Mouse (Mus musculus) stomach, embryonic 14.5 days (tissue): Measurements from ENCODE around the gene Arl15. TPM values are rescaled to one million over a fixed set of nuclear protein-coding genes. Genes with fewer than 3 reads are reported as not detected.

Source experiments
- ATAC-seq: fragments of 200-750 bp; cut with Nextera tagmentation; 2 replicates; pipeline ENCODE4 v1.8.0; 2017; ENCODE audit warnings: low read depth, moderate TSS enrichment; ENCODE audit not compliant: insufficient number of reproducible peaks, insufficient read depth, low FRiP score
- H3K27ac ChIP-seq: fragments of 300-500 bp; sonication (generic); 2 replicates; pipeline ENCODE4 v1.5.1; 2014; ENCODE audit warnings: mild to moderate bottlenecking, low read length, moderate library complexity, mixed read lengths
- H3K27me3 ChIP-seq: fragments of 300-500 bp; sonication (generic); 2 replicates; pipeline ENCODE4 v1.6.1; 2014; ENCODE audit warnings: low read length, control low read depth, mixed read lengths; ENCODE audit not compliant: control insufficient read depth, insufficient read depth
- H3K36me3 ChIP-seq: fragments of 300-500 bp; sonication (generic); 2 replicates; pipeline ENCODE4 v1.6.1; 2014; ENCODE audit warnings: mild to moderate bottlenecking, control low read depth, low read length, moderate library complexity, mixed read lengths; ENCODE audit not compliant: control insufficient read depth, insufficient read depth
- H3K4me1 ChIP-seq: fragments of 300-500 bp; sonication (generic); 2 replicates; pipeline ENCODE4 v1.6.1; 2014; ENCODE audit warnings: low read length, control low read depth, mixed read lengths; ENCODE audit not compliant: control insufficient read depth, insufficient read depth
- H3K4me2 ChIP-seq: fragments of 300-500 bp; sonication (generic); replicated peaks from 2 replicates; pipeline ENCODE4 v1.6.1; 2014; ENCODE audit warnings: low read depth, low read length, control low read depth
- H3K4me3 ChIP-seq: fragments of 300-500 bp; sonication (generic); 2 replicates; pipeline ENCODE4 v1.5.1; 2014; ENCODE audit warnings: low read depth, low read length, control low read depth
- H3K9ac ChIP-seq: fragments of 300-500 bp; sonication (generic); replicated peaks from 2 replicates; pipeline ENCODE4 v1.6.1; 2014; ENCODE audit warnings: low read depth, mild to moderate bottlenecking, control low read depth, low read length, moderate library complexity, mixed read lengths
- H3K9me3 ChIP-seq: fragments of 300-500 bp; sonication (generic); 2 replicates; pipeline ENCODE4 v1.6.1; 2016; ENCODE audit warnings: low read depth, low read length, control low read depth; ENCODE audit not compliant: control insufficient read depth
- WGBS: fragments of 180-500 bp; shearing (Covaris S2); extraction: QIAGEN DNeasy Blood & Tissue Kit; methylation state at CpG from one replicate; pipeline ENCODE4 v1.1.7; 2014; 5-methylcytosine and 5-hydroxymethylcytosine counted together
- polyA plus RNA-seq: library from polyadenylated mRNA; unstranded; fragments of >200 nt; fragmentation: Nextera tagmentation; extraction: Ambion mirVana; gene quantifications from 2 replicates; pipeline ENCODE4 v1.2.1, GENCODE M21; 2014

The Arl15 gene
- polyA plus RNA-seq, 1 experiment from 2014 or later = 12.0 TPM

DNA sequence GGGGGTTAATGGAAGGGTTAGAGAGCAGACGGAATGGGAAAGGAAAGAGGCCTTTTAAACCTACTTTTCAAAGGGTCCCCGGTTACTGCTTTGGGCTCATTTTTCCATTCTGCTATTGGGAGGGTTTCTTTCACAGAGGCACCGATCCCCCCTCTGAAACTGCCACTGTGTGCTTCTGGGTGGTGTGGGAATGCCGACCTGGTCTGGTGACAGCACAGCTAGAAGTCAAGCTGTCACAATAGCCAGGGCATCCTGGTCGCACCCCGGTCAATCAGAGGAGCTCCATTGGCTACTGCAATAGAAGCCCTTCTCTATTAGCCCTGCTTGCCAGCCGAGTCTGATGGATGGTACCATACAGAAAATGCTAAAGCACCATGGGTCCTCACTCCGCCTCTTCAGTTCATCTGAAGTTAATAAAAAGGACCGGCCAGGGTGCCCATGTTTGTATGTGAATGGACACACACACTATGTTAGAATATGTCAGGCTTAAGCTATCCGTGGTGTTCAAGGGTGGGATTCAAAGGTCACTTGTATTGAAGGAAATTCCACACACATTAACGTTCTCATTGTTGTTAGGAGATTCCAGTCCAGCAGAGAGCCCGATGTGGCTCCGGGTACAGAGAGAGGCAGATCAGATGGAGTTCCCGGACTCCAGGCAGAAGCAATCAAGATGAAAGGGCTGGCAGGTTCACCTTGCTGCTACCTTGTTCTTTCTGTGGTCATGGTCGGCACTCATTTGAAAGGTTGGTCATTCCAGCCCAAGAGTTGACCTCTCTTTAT lies 258.3 kb downstream of the Arl15 start:
- Histone ChIP-seq H3K4me3 (no peak overlapping the region), H3K9ac (no peak overlapping the region), H3K27me3 (no peaks in the 10 kb centered on the region), H3K27ac (no peak overlapping the region), H3K4me1 (no peaks in the 10 kb centered on the region), H3K9me3 (no peaks in the 10 kb centered on the region), H3K4me2 (no peak overlapping the region), H3K36me3 (no peaks in the 10 kb centered on the region)
- no peak for ATAC-seq
- WGBS = 59% methylated on average over 15 of the region's 15 CpGs

- H3K4me3 ChIP-seq = no peak overlapping the region
- no peaks in the 10 kb centered on the region for H3K9me3 ChIP-seq
- H3K4me1 ChIP-seq = no peaks in the 10 kb centered on the region
- no peak overlapping the region for H3K4me2 ChIP-seq
- no peak overlapping the region for H3K9ac ChIP-seq
- no peaks in the 10 kb centered on the region for H3K36me3 ChIP-seq
- no peak for ATAC-seq
- H3K27ac ChIP-seq = no peak overlapping the region
- H3K27me3 ChIP-seq = no peaks in the 10 kb centered on the region
- 95% methylated on average over 2 of the region's 2 CpGs for WGBS
These were observed 259.0 kb downstream of the Arl15 start for GRCm38 (mm10) chr13:114053261-114053660.

DNA sequence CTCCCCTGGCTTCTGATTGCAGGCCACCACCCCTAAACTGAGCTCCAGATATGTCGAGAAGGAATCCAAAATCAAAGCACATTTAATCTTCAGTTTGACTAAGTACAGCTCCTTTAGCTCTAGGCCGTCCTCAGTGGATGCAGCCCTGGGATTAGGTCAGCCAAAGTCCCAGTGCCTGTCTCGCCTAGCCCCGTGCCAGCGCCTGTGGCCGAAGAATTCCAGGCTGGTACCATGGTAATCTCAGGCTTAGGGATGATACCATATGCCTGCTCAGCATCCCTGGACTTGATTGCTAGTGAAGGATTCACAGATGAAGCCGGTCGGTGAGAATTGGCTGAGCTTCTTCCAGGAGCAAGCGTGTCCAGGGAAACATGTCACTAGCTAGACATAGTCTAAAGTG lies 261.4 kb downstream of the Arl15 start:
- Histone ChIP-seq H3K27me3 (no peaks in the 10 kb centered on the region), H3K36me3 (no peaks in the 10 kb centered on the region), H3K9ac (no peak overlapping the region), H3K9me3 (no peaks in the 10 kb centered on the region), H3K27ac (no peak overlapping the region), H3K4me3 (no peak overlapping the region), H3K4me2 (no peak overlapping the region), H3K4me1 (no peaks in the 10 kb centered on the region)
- no peak for ATAC-seq
- WGBS = 80% methylated on average over 9 of the region's 9 CpGs

DNA sequence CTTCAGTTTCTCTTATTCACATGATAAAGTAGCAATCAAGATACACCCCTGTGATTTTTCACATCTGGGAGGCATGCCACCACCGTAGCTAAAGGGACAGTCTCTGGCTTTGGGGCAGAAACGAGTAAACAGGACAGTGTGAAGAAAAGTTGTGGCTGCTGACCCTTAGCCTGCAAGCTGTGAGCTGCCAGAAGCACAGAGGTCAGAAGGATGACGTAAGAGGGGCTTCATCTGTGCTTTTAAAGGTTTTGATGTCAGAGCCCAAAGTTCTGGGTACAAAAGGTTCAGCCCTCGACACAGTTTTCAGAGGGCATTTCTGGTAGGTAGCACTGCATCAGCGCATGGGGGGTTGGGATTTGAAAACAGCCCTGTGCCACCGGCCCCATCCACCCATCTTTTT lies 266.0 kb downstream of the Arl15 start:
- H3K27me3 ChIP-seq = no peaks in the 10 kb centered on the region
- H3K27ac ChIP-seq = no peak overlapping the region
- H3K4me1 ChIP-seq = no peaks in the 10 kb centered on the region
- H3K9ac ChIP-seq = no peak overlapping the region
- no peak overlapping the region for H3K4me2 ChIP-seq
- H3K9me3 ChIP-seq = no peaks in the 10 kb centered on the region
- no peak for ATAC-seq
- H3K36me3 ChIP-seq = no peaks in the 10 kb centered on the region
- WGBS = 65% methylated on average over 6 of the region's 6 CpGs
- no peak overlapping the region for H3K4me3 ChIP-seq

DNA sequence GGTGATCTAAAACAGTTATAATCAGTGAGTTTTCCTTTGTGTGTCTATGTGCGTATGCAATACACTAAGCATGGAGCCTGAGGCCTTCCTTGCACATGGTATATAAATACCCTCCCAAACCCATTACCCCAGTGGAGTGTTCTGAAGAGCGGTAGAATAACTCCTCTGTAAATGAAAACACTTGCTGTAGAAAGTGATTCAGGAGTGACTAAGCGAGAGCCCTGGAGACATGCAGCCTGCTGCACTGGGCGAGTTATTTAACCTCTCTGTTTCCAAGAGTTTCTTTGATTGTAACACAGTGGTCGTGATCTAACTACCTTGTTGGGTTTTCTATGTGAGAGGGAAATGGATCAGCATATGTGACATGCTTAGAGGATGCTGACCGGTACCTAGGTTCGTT lies 266.9 kb downstream of the Arl15 start:
- no peaks in the 10 kb centered on the region for H3K9me3 ChIP-seq
- ATAC-seq = no peak
- no peaks in the 10 kb centered on the region for H3K4me1 ChIP-seq
- no peak overlapping the region for H3K27ac ChIP-seq
- WGBS = 90% methylated on average over 7 of the region's 7 CpGs
- H3K36me3 ChIP-seq = no peaks in the 10 kb centered on the region
- no peak overlapping the region for H3K4me3 ChIP-seq
- no peak overlapping the region for H3K9ac ChIP-seq
- no peaks in the 10 kb centered on the region for H3K27me3 ChIP-seq
- no peak overlapping the region for H3K4me2 ChIP-seq

DNA sequence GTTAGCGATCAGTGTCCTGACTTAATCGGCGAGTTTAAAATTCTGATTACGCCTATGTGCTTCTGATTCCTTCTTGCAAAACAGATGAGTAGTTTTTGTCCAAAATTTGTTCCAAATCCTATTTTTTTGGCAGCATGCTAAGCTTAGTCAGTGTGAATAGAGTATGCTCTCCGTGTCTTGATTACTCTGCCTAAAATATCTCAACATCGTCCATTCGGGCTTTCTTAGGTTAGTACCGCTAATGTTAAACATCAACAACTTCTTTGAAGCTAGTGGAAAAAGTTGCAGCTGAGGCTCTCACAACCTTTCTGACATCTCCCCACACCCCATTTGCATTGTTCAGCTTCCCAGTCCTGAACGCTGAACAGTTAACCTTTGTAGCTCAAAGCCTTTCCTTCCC lies 269.8 kb downstream of the Arl15 start:
- H3K9ac ChIP-seq = no peak overlapping the region
- no peaks in the 10 kb centered on the region for H3K27me3 ChIP-seq
- ATAC-seq = no peak
- H3K4me3 ChIP-seq = no peak overlapping the region
- H3K4me1 ChIP-seq = no peaks in the 10 kb centered on the region
- WGBS = 81% methylated on average over 9 of the region's 9 CpGs
- H3K36me3 ChIP-seq = no peaks in the 10 kb centered on the region
- H3K9me3 ChIP-seq = no peaks in the 10 kb centered on the region
- no peak overlapping the region for H3K4me2 ChIP-seq
- H3K27ac ChIP-seq = no peak overlapping the region

DNA sequence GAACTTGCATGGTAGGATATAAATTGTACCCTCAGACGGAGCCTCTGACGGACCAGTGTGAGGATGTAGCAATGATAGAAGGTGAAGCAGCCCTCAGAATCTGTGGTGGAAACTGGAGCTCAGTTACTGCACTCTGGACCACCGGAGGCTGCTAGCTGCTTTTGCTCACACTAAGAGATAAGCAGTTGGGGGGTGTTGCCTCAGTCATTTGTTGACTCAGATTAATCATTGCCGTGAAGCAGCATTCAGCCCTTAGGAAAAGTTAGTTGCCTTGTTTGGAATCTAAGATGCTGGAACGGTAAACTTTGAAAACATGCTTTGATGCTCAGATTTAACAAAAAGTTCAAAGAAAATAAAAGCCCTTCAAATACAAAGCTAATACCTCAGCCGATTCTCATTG lies 270.7 kb downstream of the Arl15 start:
- Histone ChIP-seq H3K27me3 (no peaks in the 10 kb centered on the region), H3K9me3 (no peaks in the 10 kb centered on the region), H3K36me3 (no peaks in the 10 kb centered on the region), H3K4me1 (no peaks in the 10 kb centered on the region), H3K27ac (no peak overlapping the region), H3K4me2 (no peak overlapping the region), H3K4me3 (no peak overlapping the region), H3K9ac (no peak overlapping the region)
- WGBS = 45% methylated on average over 6 of the region's 6 CpGs
- no peak for ATAC-seq

DNA sequence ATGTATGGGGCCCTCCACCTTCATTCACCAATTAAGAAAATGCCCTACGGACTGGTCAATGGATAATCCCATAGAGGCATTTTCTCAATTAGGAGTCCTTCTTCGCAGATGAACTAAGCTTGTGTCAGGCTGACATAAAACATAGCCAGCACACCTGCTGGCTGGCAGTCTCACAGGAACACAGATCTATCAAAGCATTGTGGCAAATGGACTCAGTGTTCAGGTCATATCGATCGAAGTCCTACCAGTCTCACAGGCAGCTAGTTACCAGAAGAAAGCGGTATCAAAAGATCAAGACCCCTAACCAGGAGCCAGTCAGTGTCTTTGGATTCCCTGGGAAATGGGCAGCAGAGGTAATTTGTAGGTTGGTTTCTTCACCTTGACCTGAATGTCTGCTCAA lies 274.1 kb downstream of the Arl15 start:
- Histone ChIP-seq H3K9me3 (no peaks in the 10 kb centered on the region), H3K27me3 (no peaks in the 10 kb centered on the region), H3K36me3 (no peaks in the 10 kb centered on the region), H3K27ac (no peak overlapping the region), H3K4me3 (no peak overlapping the region), H3K9ac (no peak overlapping the region), H3K4me2 (no peak overlapping the region), H3K4me1 (no peaks in the 10 kb centered on the region)
- 83% methylated on average over 5 of the region's 5 CpGs for WGBS
- no peak for ATAC-seq

- no peak overlapping the region for H3K27ac ChIP-seq
- no peaks in the 10 kb centered on the region for H3K4me1 ChIP-seq
- H3K9me3 ChIP-seq = no peaks in the 10 kb centered on the region
- no peak overlapping the region for H3K4me2 ChIP-seq
- H3K36me3 ChIP-seq = no peaks in the 10 kb centered on the region
- 86% methylated on average over 7 of the region's 7 CpGs for WGBS
- no peak overlapping the region for H3K4me3 ChIP-seq
- no peak for ATAC-seq
- H3K9ac ChIP-seq = no peak overlapping the region
- H3K27me3 ChIP-seq = no peaks in the 10 kb centered on the region
These were observed 277.1 kb downstream of the Arl15 start for GRCm38 (mm10) chr13:114071439-114071838.
